Mouse (Mus musculus): ENCODE measurements at regions not wholly inside any gene's neighbourhood (a gene's known extent, or its start where the extent isn't known, plus 50 kb on each side); places are given as distances from the start of the nearest gene placed in this dataset.

DNA sequence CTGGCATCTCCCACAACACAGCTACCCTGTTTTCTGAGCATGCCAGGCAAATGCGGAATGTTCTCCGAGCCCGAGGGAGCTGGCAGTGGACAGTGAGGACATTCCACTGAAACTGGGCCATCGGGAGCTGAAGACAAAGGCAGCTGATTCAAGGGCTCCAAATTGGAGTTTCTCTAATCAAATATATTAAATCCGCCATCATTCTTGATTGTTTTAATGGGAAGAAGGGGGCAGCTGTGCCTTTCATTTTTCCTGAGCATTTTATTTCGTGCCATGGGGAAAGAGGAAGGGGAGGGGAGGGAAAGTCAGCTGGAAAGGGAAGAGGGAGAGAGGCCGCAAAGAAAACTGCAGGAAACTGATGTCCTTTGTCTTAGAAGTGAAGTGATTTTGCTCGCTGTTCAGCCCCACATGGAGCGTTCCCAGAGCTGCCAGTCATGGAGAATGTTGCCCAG lies 373.9 kb downstream of the Cog6 start:
- no peak for ATAC-seq (ENCODE audit: insufficient number of reproducible peaks, low FRiP score, low TSS enrichment, low read depth)
- Histone ChIP-seq H3K27ac (replicated peaks) (no peak overlapping the region; the same call in 1 of the 2 replicates), H3K4me1 (peaks cover 56% of the 10 kb centered on the region)

DNA sequence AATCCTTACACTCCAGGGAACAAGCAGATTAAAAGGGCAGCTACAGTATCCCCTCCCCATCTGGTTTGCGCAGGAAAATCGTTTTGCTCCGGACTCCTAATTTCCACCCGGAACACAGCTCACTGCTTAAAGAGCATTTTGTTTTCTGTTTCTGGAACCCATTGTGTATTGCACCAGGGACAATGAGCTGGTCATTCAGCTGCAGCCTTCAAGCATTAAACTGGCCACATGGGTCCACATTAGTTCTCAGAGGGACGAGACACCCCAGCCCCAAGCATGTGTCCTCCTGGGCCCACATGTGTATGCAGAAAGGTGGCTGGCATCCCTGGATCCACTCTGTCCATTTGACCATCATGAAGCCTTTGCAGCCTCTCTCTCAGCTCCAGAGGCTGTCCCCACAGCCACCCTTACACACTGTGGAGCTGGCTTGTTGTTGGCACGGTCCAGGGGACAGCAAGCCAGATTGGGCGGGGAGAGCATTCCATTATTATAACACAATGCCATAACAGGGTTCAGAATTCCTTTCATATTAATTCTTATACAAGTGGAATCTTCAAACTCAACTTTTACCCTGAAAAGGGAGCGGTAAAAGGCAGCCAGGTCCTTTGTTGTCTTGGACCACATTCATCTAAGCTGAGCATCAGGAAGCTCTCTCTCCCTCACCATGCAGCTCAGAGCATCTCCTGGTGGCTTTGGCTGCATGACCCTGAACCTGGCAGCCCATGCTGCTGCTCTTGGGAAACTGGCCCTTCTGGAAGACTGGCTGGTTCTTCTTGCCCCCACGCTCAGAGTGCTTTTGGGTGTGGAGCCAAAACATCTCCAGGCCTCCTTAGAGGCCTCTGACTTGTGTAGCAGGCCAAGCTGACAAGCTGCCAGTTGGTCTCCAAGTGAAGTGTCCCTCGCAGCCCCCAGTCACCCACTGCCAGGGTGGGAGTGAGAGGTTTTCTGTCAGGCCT lies 373.4 kb downstream of the Foxo1 start:
- Histone ChIP-seq H3K36me3 (no peaks in the 10 kb centered on the region), H3K4me2 (replicated peaks) (no peak overlapping the region), H3K27ac (replicated peaks) (peak overlapping the region; percentile 39; the same call in 1 of the 2 replicates), H3K9me3 (replicated peaks) (no peaks in the 10 kb centered on the region), H3K4me1 (peaks cover 44% of the 10 kb centered on the region), H3K27me3 (peaks cover 9% of the 10 kb centered on the region; the same call in 1 of the 2 replicates), H3K9ac (no peak overlapping the region), H3K4me3 (replicated peaks) (no peak overlapping the region)
- no peak for ATAC-seq (ENCODE audit: insufficient number of reproducible peaks, low FRiP score, low TSS enrichment, low read depth)
- WGBS: 57% methylated on average over 10 of the region's 10 CpGs

More for the DNA sequence above, 373.9 kb downstream of the Cog6 start:
- Histone ChIP-seq H3K27me3 (peaks cover 9% of the 10 kb centered on the region; the same call in 1 of the 2 replicates), H3K9me3 (replicated peaks) (no peaks in the 10 kb centered on the region), H3K4me2 (replicated peaks) (no peak overlapping the region), H3K9ac (no peak overlapping the region), H3K36me3 (no peaks in the 10 kb centered on the region), H3K4me3 (replicated peaks) (no peak overlapping the region)
- WGBS: 64% methylated on average over 9 of the region's 9 CpGs

DNA sequence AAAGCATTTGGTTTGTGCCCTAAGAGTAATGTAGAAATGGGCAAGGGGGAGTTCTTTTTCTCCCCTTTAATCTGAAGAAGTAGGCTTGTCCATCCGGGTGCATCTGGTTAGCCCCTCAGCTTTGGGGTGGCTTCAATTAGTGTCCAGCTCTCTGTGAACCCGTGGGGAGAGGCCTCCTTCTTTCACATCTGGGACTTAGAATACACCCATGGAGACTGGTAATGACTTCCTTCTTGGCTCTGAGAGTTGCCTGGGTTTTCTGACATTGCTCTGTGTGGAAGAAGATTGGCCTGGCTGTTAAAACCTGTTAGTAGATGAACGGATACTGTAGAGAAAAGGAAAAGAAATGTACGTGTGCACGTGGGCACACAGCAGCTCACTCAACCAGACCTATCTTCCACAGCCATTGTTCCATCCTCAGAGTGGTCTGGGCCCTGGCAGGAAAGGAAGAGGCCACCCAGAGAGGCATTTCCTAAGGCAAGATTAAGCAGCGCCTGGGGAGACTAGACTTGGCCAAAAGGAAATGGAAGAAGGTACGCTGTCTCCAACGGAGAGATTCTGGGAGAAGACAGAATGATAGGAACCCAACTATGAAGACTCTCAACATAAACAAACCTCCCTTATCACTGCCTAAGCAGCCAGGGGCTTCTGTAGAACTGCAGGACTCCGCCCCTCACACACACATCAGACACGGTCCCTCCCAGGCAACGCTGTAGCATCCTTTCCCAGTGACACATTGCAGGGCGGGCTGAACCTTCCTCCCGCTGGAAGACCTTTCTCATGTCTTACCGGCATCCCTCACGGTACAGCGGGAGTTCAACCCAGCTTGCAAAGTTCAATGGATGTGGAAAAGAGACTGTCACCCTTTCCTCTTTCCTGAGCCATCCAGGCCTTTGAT lies 372.4 kb downstream of the Foxo1 start:
- no peak overlapping the region for H3K9ac ChIP-seq
- no peak overlapping the region for H3K4me2 ChIP-seq (replicated peaks)
- peaks cover 44% of the 10 kb centered on the region for H3K4me1 ChIP-seq
- no peak overlapping the region; the same call in 1 of the 2 replicates for H3K27ac ChIP-seq (replicated peaks)
- H3K36me3 ChIP-seq: no peaks in the 10 kb centered on the region
- WGBS: 57% methylated on average over 16 of the region's 16 CpGs
- no peaks in the 10 kb centered on the region for H3K9me3 ChIP-seq (replicated peaks)
- peaks cover 9% of the 10 kb centered on the region; the same call in 1 of the 2 replicates for H3K27me3 ChIP-seq
- H3K4me3 ChIP-seq (replicated peaks): no peak overlapping the region
- no peak for ATAC-seq (ENCODE audit: insufficient number of reproducible peaks, low FRiP score, low TSS enrichment, low read depth)

DNA sequence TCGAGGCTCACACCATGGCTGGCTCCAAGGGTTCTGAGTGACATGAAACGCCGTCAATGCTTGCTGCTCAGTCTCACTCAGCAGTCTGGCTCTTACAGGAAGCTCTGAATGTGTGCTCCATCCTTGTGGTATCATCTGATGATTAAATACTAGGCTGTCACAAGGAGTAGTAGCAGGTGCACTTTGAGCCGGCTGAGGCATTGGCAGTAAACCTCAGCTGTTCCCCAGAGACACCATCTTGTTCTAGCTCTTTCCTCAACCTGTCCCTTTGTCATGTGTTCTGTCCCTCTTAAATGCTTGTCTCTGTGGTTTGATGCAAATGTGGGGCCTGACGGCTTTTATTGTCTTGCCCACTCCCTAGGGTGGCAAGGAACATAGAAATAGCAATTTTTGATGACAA lies 370.7 kb downstream of the Foxo1 start:
- no peak overlapping the region for H3K4me3 ChIP-seq (replicated peaks)
- H3K9ac ChIP-seq: no peak overlapping the region
- peaks cover 9% of the 10 kb centered on the region; the same call in 1 of the 2 replicates for H3K27me3 ChIP-seq
- H3K36me3 ChIP-seq: no peaks in the 10 kb centered on the region
- H3K9me3 ChIP-seq (replicated peaks): no peaks in the 10 kb centered on the region
- peaks cover 29% of the 10 kb centered on the region for H3K4me1 ChIP-seq
- H3K27ac ChIP-seq (replicated peaks): no peak overlapping the region
- no peak overlapping the region for H3K4me2 ChIP-seq (replicated peaks)
- 78% methylated on average over 5 of the region's 5 CpGs for WGBS
- ATAC-seq (ENCODE audit: insufficient number of reproducible peaks, low FRiP score, low TSS enrichment, low read depth): no peak

DNA sequence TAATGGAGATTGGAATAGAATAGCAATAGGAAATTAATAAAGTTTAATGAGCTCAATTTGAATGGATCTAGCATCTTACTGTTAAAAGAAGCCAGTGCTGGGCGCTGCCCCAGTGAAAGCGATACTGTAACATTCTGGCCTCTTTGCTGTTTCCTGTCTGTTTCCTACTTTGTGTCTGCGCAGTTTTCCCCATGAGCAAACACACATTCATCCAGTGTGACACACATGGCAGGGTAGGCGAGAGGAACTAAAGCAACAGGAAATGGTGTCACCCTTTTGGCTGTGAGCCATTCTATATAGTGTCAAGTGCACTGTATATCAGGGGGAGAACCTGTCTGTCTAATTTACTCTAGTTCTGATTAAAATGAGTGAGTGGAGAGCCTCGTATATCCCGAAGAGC lies 366.2 kb downstream of the Foxo1 start:
- no peak overlapping the region for H3K4me2 ChIP-seq (replicated peaks)
- H3K27ac ChIP-seq (replicated peaks): no peak overlapping the region
- WGBS: 58% methylated on average over 6 of the region's 6 CpGs
- no peak for ATAC-seq (ENCODE audit: insufficient number of reproducible peaks, low FRiP score, low TSS enrichment, low read depth)
- H3K27me3 ChIP-seq: 0 out of 2 replicates have a peak, but pooled peaks cover 4% of the 10 kb centered on the region
- H3K9ac ChIP-seq: no peak overlapping the region
- no peaks in the 10 kb centered on the region; the same call in 1 of the 2 replicates for H3K4me1 ChIP-seq
- no peak overlapping the region for H3K4me3 ChIP-seq (replicated peaks)
- H3K36me3 ChIP-seq: no peaks in the 10 kb centered on the region
- no peaks in the 10 kb centered on the region for H3K9me3 ChIP-seq (replicated peaks)

DNA sequence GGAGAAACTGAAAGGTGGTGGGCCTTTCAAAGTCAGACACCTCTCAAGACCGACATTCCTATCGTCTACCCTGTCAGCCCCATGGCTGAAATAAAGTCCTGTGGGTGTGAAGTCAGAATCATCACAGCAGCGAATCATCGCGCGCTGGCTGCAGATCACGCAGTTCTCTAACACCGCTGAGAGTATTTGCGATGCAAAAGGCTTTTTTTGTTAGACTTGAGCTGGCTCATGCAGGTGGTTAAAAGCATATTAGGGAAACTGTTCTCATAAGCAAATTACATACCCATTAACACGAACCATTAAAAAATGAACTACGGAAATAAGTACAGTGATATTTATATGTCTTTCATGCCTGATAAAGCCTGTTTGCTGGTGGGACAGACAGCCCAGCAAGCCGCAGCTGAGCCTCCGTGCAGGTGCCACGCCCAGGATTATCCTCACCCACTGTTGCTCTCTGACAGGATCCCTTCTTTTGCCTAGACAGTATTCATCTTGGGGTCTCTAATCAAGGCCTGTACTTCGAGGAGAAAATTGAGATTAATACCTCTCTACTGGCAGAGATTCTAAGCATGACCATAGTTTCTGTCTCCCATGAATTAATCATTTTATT lies 365.5 kb downstream of the Foxo1 start:
- Histone ChIP-seq H3K9ac (no peak overlapping the region), H3K27ac (replicated peaks) (no peak overlapping the region), H3K4me1 (no peaks in the 10 kb centered on the region; the same call in 1 of the 2 replicates), H3K4me2 (replicated peaks) (no peak overlapping the region), H3K9me3 (replicated peaks) (no peaks in the 10 kb centered on the region), H3K36me3 (no peaks in the 10 kb centered on the region), H3K4me3 (replicated peaks) (no peak overlapping the region), H3K27me3 (0 out of 2 replicates have a peak, but pooled peaks cover 4% of the 10 kb centered on the region)
- no peak for ATAC-seq (ENCODE audit: insufficient number of reproducible peaks, low FRiP score, low TSS enrichment, low read depth)
- 61% methylated on average over 15 of the region's 15 CpGs for WGBS

- WGBS: 71% methylated on average over 2 of the region's 2 CpGs
- no peak overlapping the region for H3K4me3 ChIP-seq (replicated peaks)
- H3K4me2 ChIP-seq (replicated peaks): no peak overlapping the region
- no peak overlapping the region for H3K27ac ChIP-seq (replicated peaks)
- H3K9ac ChIP-seq: no peak overlapping the region
- H3K36me3 ChIP-seq: no peaks in the 10 kb centered on the region
- H3K9me3 ChIP-seq (replicated peaks): no peaks in the 10 kb centered on the region
- no peaks in the 10 kb centered on the region; the same call in 1 of the 2 replicates for H3K4me1 ChIP-seq
- 0 out of 2 replicates have a peak, but pooled peaks cover 4% of the 10 kb centered on the region for H3K27me3 ChIP-seq
- ATAC-seq (ENCODE audit: insufficient number of reproducible peaks, low FRiP score, low TSS enrichment, low read depth): no peak
Observed at GRCm38 (mm10) chr3:52632635-52633034, 364.5 kb downstream of the Foxo1 start.

- 0 out of 2 replicates have a peak, but pooled peaks cover 4% of the 10 kb centered on the region for H3K27me3 ChIP-seq
- H3K9me3 ChIP-seq (replicated peaks): no peaks in the 10 kb centered on the region
- no peak overlapping the region for H3K9ac ChIP-seq
- WGBS: 80% methylated on average over 5 of the region's 5 CpGs
- no peak overlapping the region for H3K4me2 ChIP-seq (replicated peaks)
- no peaks in the 10 kb centered on the region for H3K36me3 ChIP-seq
- no peaks in the 10 kb centered on the region; the same call in 1 of the 2 replicates for H3K4me1 ChIP-seq
- ATAC-seq (ENCODE audit: insufficient number of reproducible peaks, low FRiP score, low TSS enrichment, low read depth): no peak
- H3K27ac ChIP-seq (replicated peaks): no peak overlapping the region
- H3K4me3 ChIP-seq (replicated peaks): no peak overlapping the region
Observed at GRCm38 (mm10) chr3:52630209-52630608, 362.1 kb downstream of the Foxo1 start.

DNA sequence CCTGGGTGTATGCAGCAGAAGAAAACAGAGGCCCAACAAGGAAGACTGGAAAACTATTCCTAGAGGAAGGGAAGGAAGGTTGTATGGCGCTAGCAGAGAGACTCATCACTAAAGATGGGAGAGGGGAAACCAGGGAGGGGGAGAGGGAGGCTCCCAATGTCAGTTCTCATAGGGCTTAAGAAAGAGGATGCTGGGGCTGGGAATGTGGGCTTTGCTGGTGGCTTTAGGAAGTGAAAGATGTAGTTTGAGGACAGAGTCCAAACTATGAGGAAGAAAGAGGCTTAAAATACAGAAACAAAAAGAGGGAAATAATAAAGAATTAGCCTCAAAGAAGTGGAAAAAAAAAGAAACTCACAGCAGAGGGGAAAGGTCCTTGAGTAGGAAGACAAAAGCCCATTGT lies 357.0 kb downstream of the Foxo1 start:
- Histone ChIP-seq H3K27me3 (0 out of 2 replicates have a peak, but pooled peaks cover 3% of the 10 kb centered on the region), H3K9ac (no peak overlapping the region), H3K36me3 (no peaks in the 10 kb centered on the region), H3K9me3 (replicated peaks) (no peaks in the 10 kb centered on the region), H3K4me2 (replicated peaks) (no peak overlapping the region), H3K27ac (replicated peaks) (no peak overlapping the region), H3K4me1 (no peaks in the 10 kb centered on the region), H3K4me3 (replicated peaks) (no peak overlapping the region)
- no peak for ATAC-seq (ENCODE audit: insufficient number of reproducible peaks, low FRiP score, low TSS enrichment, low read depth)
- WGBS: 53% methylated on average over 1 of the region's 1 CpGs

- no peaks in the 10 kb centered on the region for H3K4me1 ChIP-seq
- no peak overlapping the region for H3K4me3 ChIP-seq (replicated peaks)
- H3K4me2 ChIP-seq (replicated peaks): no peak overlapping the region
- no peaks in the 10 kb centered on the region for H3K9me3 ChIP-seq (replicated peaks)
- no peak for ATAC-seq (ENCODE audit: insufficient number of reproducible peaks, low FRiP score, low TSS enrichment, low read depth)
- H3K36me3 ChIP-seq: no peaks in the 10 kb centered on the region
- no peak overlapping the region for H3K27ac ChIP-seq (replicated peaks)
- H3K9ac ChIP-seq: no peak overlapping the region
- 86% methylated on average over 8 of the region's 8 CpGs for WGBS
- H3K27me3 ChIP-seq: no peaks in the 10 kb centered on the region
Observed at GRCm38 (mm10) chr3:52622530-52622929, 354.4 kb downstream of the Foxo1 start.

Measured in embryonic facial prominence, embryonic 15.5 days (tissue).